Mouse (Mus musculus): ENCODE measurements at regions not wholly inside any gene's neighbourhood (a gene's known extent, or its start where the extent isn't known, plus 50 kb on each side); places are given as distances from the start of the nearest gene placed in this dataset.

DNA sequence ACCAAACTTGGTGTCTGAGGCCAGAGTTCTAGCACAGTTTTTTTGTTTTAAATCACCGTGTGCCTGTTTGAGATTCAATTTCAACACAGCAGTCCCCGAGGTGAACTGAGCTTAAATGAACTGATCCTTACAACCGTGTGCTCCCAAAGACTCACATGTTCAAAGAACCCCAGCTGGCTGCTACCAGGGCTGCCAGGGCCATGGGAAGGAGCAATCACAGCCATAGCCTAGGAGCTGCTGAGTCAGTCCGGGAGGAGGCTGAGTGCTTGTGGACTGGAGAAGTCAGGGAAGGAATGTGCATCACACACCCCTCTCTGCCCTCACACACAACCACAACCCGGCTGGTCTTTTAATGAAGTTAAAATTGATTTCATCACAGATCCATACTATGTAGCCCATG, 721.6 kb downstream of the Egfem1 start:
- DNase-seq (ENCODE audit: low read depth, low spot score): no peak
- Histone ChIP-seq H3K36me3 (ENCODE audit: control insufficient read depth in 1 of 2, insufficient read depth in 2 of 2, low read length in 2 of 2) (no peaks in the 10 kb centered on the region), H3K4me3 (ENCODE audit: control insufficient read depth in 1 of 2, insufficient read depth in 1 of 2, low read depth in 2 of 2, low read length in 2 of 2) (no peak overlapping the region), H3K9me3 (replicated peaks; ENCODE audit: insufficient read depth, low read length) (no peaks in the 10 kb centered on the region), H3K27me3 (ENCODE audit: control insufficient read depth in 1 of 2, insufficient read depth in 2 of 2, low read length in 2 of 2) (no peaks in the 10 kb centered on the region), H3K79me2 (ENCODE audit: control insufficient read depth, insufficient read depth, low read length, poor library complexity) (no peaks in the 10 kb centered on the region), H3K27ac (ENCODE audit: control insufficient read depth, low read depth, low read length) (no peak overlapping the region), H3K4me1 (ENCODE audit: control insufficient read depth in 1 of 2, insufficient read depth in 2 of 2, low read length in 2 of 2) (no peaks in the 10 kb centered on the region), H3K9ac (ENCODE audit: control insufficient read depth, low read depth, low read length, poor library complexity, severe bottlenecking) (no peak overlapping the region)
- no peak for TF ChIP-seq NRF1 (IDR thresholded peaks at IDR 0.05; ENCODE audit: insufficient read depth, low read depth, low read length, poor library complexity, severe bottlenecking)
- no peak for TF ChIP-seq BHLHE40 (IDR thresholded peaks at IDR 0.05; ENCODE audit: borderline replicate concordance, low read depth, low read length)
- no peak for TF ChIP-seq CHD2 (IDR thresholded peaks at IDR 0.05; ENCODE audit: low read length)
- no peak for TF ChIP-seq MAFK (IDR thresholded peaks at IDR 0.05; ENCODE audit: borderline replicate concordance, low read depth, low read length)

DNA sequence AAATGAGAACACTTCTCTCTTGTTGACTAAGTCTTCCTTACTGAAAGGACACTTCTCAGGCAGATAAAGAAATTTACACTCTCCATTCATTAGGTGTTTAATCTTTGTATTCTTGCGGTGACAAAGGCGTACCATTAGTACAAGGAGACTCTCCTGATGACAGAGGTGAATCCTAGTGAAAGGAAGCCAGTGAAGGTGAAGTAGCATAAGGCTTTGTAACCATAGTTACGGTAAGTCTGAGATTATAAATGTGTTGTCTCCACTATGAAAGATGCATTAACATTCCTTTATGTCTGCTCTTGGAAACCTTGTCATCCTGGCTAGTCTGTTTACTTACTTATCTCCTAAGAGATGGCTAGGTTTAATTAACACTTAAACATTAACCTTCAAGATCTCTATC, 719.3 kb downstream of the Egfem1 start:
- Histone ChIP-seq H3K79me2 (ENCODE audit: control insufficient read depth, insufficient read depth, low read length, poor library complexity) (no peaks in the 10 kb centered on the region), H3K4me1 (ENCODE audit: control insufficient read depth in 1 of 2, insufficient read depth in 2 of 2, low read length in 2 of 2) (no peaks in the 10 kb centered on the region), H3K9ac (ENCODE audit: control insufficient read depth, low read depth, low read length, poor library complexity, severe bottlenecking) (no peak overlapping the region), H3K27me3 (ENCODE audit: control insufficient read depth in 1 of 2, insufficient read depth in 2 of 2, low read length in 2 of 2) (no peaks in the 10 kb centered on the region), H3K4me3 (ENCODE audit: control insufficient read depth in 1 of 2, insufficient read depth in 1 of 2, low read depth in 2 of 2, low read length in 2 of 2) (no peak overlapping the region), H3K9me3 (replicated peaks; ENCODE audit: insufficient read depth, low read length) (no peaks in the 10 kb centered on the region), H3K27ac (ENCODE audit: control insufficient read depth, low read depth, low read length) (no peak overlapping the region), H3K36me3 (ENCODE audit: control insufficient read depth in 1 of 2, insufficient read depth in 2 of 2, low read length in 2 of 2) (no peaks in the 10 kb centered on the region)
- no peak for DNase-seq (ENCODE audit: low read depth, low spot score)
- TF ChIP-seq POLR2A (IDR thresholded peaks at IDR 0.05; ENCODE audit: control insufficient read depth in 1 of 2, insufficient read depth in 1 of 2, low read depth in 1 of 2, low read length in 2 of 2, poor library complexity in 1 of 2) (no peak), MAZ (IDR thresholded peaks at IDR 0.05; ENCODE audit: low read depth, low read length) (no peak), USF2 (IDR thresholded peaks at IDR 0.05; ENCODE audit: borderline replicate concordance in 1 of 2, insufficient read depth in 1 of 2, low read depth in 1 of 2, low read length in 2 of 2) (no peak), ZMIZ1 (IDR thresholded peaks at IDR 0.05; ENCODE audit: low read depth, low read length) (no peak), EP300 (IDR thresholded peaks at IDR 0.05; ENCODE audit: low read depth in 1 of 2, low read length in 2 of 2) (no peak)

DNA sequence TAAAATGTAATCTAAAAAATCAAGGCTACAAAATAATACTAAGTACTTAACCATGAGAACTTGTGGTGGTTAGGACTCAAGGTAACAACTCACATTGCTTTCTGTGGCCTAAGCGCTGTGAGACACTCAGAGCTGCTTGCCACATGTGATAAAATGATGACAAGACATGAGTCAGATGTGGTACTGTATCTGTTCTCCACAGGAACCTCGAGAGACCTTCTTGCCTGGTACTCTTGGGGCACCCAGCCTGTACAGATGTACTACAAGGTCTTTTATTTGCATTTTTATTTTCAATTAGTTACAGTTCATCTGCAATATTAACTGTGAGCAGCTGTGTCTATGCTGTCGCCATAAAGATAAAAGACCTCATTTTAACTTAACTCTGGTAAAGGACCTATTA, 692.5 kb downstream of the Egfem1 start:
- Histone ChIP-seq H3K27me3 (ENCODE audit: control insufficient read depth in 1 of 2, insufficient read depth in 2 of 2, low read length in 2 of 2) (no peaks in the 10 kb centered on the region), H3K4me1 (ENCODE audit: control insufficient read depth in 1 of 2, insufficient read depth in 2 of 2, low read length in 2 of 2) (no peaks in the 10 kb centered on the region), H3K27ac (ENCODE audit: control insufficient read depth, low read depth, low read length) (no peak overlapping the region), H3K4me3 (ENCODE audit: control insufficient read depth in 1 of 2, insufficient read depth in 1 of 2, low read depth in 2 of 2, low read length in 2 of 2) (no peak overlapping the region), H3K9ac (ENCODE audit: control insufficient read depth, low read depth, low read length, poor library complexity, severe bottlenecking) (no peak overlapping the region), H3K79me2 (ENCODE audit: control insufficient read depth, insufficient read depth, low read length, poor library complexity) (no peaks in the 10 kb centered on the region), H3K36me3 (ENCODE audit: control insufficient read depth in 1 of 2, insufficient read depth in 2 of 2, low read length in 2 of 2) (no peaks in the 10 kb centered on the region), H3K9me3 (replicated peaks; ENCODE audit: insufficient read depth, low read length) (no peaks in the 10 kb centered on the region)
- DNase-seq (ENCODE audit: low read depth, low spot score): no peak
- TF ChIP-seq TAL1 (IDR thresholded peaks at IDR 0.05; ENCODE audit: low read length) (no peak), POLR2AphosphoS2 (IDR thresholded peaks at IDR 0.05; ENCODE audit: low read length) (no peak), NRF1 (IDR thresholded peaks at IDR 0.05; ENCODE audit: insufficient read depth, low read depth, low read length, poor library complexity, severe bottlenecking) (no peak)
